Mouse (Mus musculus) limb, embryonic 11.5 days (tissue): Measurements from ENCODE around the gene Lpcat3. TPM values are rescaled to one million over a fixed set of nuclear protein-coding genes. Genes with fewer than 3 reads are reported as not detected.

Experiments
- ATAC-seq: fragments of 200-750 bp; cut with Nextera tagmentation; 2 replicates; pipeline ENCODE4 v1.8.0; 2017; ENCODE audit warnings: low read depth; ENCODE audit not compliant: insufficient number of reproducible peaks, low FRiP score, low TSS enrichment
- DNase-seq: peaks from one replicate; pipeline ENCODE4 v3.0.0-alpha.2; 2015; ENCODE audit warnings: low spot score
- H3K27ac ChIP-seq: fragments of 300-500 bp; sonication (generic); replicated peaks from 2 replicates; pipeline ENCODE4 v1.5.1; 2014; ENCODE audit warnings: low read depth, mild to moderate bottlenecking, low read length
- H3K27me3 ChIP-seq: fragments of 300-500 bp; sonication (generic); 2 replicates; pipeline ENCODE4 v1.6.1; 2014; ENCODE audit warnings: mild to moderate bottlenecking, low read length, mixed read lengths; ENCODE audit not compliant: control insufficient read depth, insufficient read depth
- H3K36me3 ChIP-seq: fragments of 300-500 bp; sonication (generic); 2 replicates; pipeline ENCODE4 v1.6.1; 2014; ENCODE audit warnings: mild to moderate bottlenecking, low read length, moderate library complexity, mixed read lengths; ENCODE audit not compliant: control insufficient read depth, insufficient read depth
- H3K4me1 ChIP-seq: fragments of 300-500 bp; sonication (generic); 2 replicates; pipeline ENCODE4 v1.6.1; 2014; ENCODE audit warnings: low read length, mixed read lengths; ENCODE audit not compliant: control insufficient read depth, insufficient read depth
- H3K4me2 ChIP-seq: fragments of 300-500 bp; sonication (generic); 2 replicates; pipeline ENCODE4 v1.6.1; 2014; ENCODE audit warnings: low read depth, mild to moderate bottlenecking, moderate library complexity; ENCODE audit not compliant: severe bottlenecking
- H3K4me3 ChIP-seq: fragments of 300-500 bp; sonication (generic); 2 replicates; pipeline ENCODE4 v1.5.1; 2014; ENCODE audit warnings: low read depth, low read length
- H3K9ac ChIP-seq: fragments of 300-500 bp; sonication (generic); 2 replicates; pipeline ENCODE4 v1.6.1; 2014; ENCODE audit warnings: mild to moderate bottlenecking, low read length
- H3K9me3 ChIP-seq: fragments of 300-500 bp; sonication (generic); 2 replicates; pipeline ENCODE4 v1.6.1; 2016; ENCODE audit warnings: low read length; ENCODE audit not compliant: control insufficient read depth
- WGBS: fragments of 180-500 bp; shearing (Covaris S2); extraction: QIAGEN DNeasy Blood & Tissue Kit; methylation state at CpG from one replicate; pipeline ENCODE4 v1.1.7; 2014; 5-methylcytosine and 5-hydroxymethylcytosine counted together
- microRNA counts: library from miRNA; unstranded; fragments of <30 nt; microRNA quantifications from one replicate; lab custom pipeline; 2016
- microRNA-seq: library from miRNA; unstranded; fragments of <30 nt; microRNA quantifications from one replicate; pipeline ENCODE4, GENCODE M21; 2016
- polyA plus RNA-seq: library from polyadenylated mRNA; unstranded; fragments of >200 nt; fragmentation: Nextera tagmentation; extraction: Ambion mirVana; gene quantifications from 2 replicates; pipeline ENCODE4 v1.2.1, GENCODE M21; 2014

The Lpcat3 gene
- polyA plus RNA-seq, 1 experiment from 2014 or later = 46.1 TPM

DNA sequence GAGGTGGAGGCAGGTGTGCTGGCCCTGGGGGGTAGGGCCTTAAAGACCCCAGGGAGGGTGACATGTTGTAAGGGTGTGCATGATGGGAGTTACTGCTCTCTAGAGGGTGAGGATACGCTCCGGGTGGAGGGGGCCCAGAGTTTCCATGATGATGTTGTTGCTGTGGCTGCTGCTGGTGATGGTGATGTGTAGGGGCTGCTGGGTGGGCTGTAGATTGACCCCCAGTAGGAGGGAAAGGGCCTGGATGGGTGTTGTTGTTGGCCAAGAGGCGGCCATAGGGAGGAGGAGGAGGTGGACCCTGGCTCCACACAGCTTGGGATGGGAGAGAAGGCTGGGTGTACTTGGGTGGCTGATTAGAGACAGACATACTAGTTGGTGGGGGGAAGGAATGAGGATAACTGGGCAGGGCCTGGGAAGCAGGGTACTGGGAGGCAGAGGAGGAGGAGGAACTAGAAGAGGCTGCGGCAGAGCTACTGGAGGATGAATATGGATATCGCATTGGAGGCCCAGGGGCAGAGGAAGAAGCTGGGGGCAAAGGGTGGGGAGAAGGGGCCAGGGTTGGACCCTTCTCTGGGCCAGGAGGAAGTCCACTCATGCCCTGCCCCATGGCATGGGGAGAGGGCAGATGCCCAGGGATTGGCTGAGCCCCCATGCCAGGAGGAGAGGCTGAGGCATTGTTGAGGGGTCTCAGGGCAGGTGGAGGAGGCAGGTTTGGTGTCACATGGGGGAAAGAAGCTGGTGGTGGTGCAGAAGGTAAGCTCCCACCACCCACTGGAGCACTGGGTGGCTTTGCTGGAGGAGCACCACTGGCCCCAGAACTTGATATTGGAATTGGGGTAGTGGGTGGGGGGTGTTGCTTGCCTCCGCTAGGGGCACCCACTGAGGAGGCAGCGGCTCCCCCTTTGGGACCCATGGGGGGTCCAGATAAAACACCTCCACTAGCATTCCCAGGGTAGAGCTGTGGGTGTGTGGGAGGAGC, 84.1 kb downstream of the Lpcat3 start:
- DNase-seq (no peak), ATAC-seq (no peak)
- Histone ChIP-seq H3K4me1 (peaks cover 23% of the 10 kb centered on the region), H3K4me2 (peak overlapping the region; percentile 97), H3K36me3 (peaks cover 32% of the 10 kb centered on the region), H3K27me3 (no peaks in the 10 kb centered on the region), H3K4me3 (no peak overlapping the region; the same call in 1 of the 2 replicates), H3K27ac (no peak overlapping the region), H3K9ac (peak overlapping the region; percentile 84; the same call in 1 of the 2 replicates), H3K9me3 (no peaks in the 10 kb centered on the region)
- WGBS = 93% methylated on average over 7 of the region's 7 CpGs

DNA sequence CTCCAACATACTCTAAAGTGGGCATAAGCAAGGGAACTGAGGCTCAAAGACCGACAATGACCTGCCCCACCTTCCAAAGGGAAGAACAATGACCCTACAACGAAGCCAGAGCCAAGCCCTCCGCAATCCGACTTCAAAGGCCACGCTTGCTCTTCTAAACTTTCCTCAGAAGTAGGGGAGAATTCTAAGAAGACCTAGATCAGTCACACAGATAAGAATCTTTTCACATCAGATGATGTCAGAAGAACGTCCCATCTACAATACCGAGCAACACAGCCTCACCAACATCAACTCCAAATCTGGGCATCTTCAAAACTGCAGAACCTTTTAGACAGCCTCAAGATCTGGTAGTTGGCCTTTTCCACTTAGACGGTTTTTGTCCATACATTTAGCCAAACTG, 87.6 kb downstream of the Lpcat3 start:
- Histone ChIP-seq H3K4me2 (no peak overlapping the region), H3K36me3 (peaks cover 22% of the 10 kb centered on the region), H3K4me1 (peaks cover 27% of the 10 kb centered on the region), H3K9ac (no peak overlapping the region), H3K9me3 (no peaks in the 10 kb centered on the region), H3K27me3 (no peaks in the 10 kb centered on the region), H3K27ac (no peak overlapping the region), H3K4me3 (no peak overlapping the region)
- WGBS = 86% methylated on average over 8 of the region's 8 CpGs
- ATAC-seq = no peak
- no peak for DNase-seq

DNA sequence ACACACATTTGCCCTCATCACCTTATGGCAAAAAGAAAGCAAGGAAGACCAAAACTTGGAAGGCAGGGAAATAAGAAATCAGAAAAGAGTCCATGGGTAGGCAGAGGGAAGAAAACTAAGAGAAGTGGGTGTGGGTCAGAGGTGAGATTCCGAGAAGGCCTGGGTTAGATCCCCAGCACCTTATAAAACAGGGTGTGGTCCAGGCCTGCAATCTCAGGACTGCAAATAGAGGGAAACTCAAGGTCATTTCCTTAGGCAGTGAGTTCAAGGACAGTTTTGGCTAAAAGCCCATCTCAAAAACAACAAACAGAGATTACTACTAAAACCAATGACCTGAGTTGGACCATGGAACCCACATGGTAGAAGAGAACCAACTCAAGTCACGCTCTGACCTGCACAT, 91.0 kb downstream of the Lpcat3 start:
- H3K4me2 ChIP-seq = no peak overlapping the region

More for the DNA sequence above, 91.0 kb downstream of the Lpcat3 start:
- peaks cover 7% of the 10 kb centered on the region; the same call in 1 of the 2 replicates for H3K36me3 ChIP-seq
- H3K27ac ChIP-seq = no peak overlapping the region
- H3K4me3 ChIP-seq = no peak overlapping the region
- no peaks in the 10 kb centered on the region for H3K27me3 ChIP-seq
- peaks cover 28% of the 10 kb centered on the region for H3K4me1 ChIP-seq
- no peaks in the 10 kb centered on the region for H3K9me3 ChIP-seq
- no peak overlapping the region for H3K9ac ChIP-seq
- DNase-seq (no peak), ATAC-seq (no peak)
- 88% methylated on average over 2 of the region's 2 CpGs for WGBS

MicroRNA genes within 50 kb of the gene (microRNA counts, 519-probe panel; counts per million panel counts)
- microRNA mmu-miR-141 (lab: Ali Mortazavi, UCI) (777 counts per million, percentile 3 among the panel's probes with 10 or more counts), microRNA mmu-miR-200c (lab: Ali Mortazavi, UCI) (3,983 counts per million, percentile 57 among the panel's probes with 10 or more counts)

Small RNA genes lying within 50 kb of the gene (microRNA-seq; reads per million reads assigned to microRNA genes)
- 218 reads per million, percentile 59 among the genes with 10 or more reads in this experiment for gene Mir141
- 1,614 reads per million, percentile 79 among the genes with 10 or more reads in this experiment for gene Mir200c

Other genes starting within 250 kb of the Lpcat3 start
- gene Pex5, start 248.0 kb upstream of the Lpcat3 start, polyA plus RNA-seq = 35.9 and 40.5 TPM in 2 replicates
- 4.3 and 4.4 TPM in 2 replicates for gene Clstn3, start 198.2 kb upstream of the Lpcat3 start, polyA plus RNA-seq
- 0.33 and 0.47 TPM in 2 replicates for gene C1rl, start 169.9 kb upstream of the Lpcat3 start, polyA plus RNA-seq
- gene C1ra, start 150.6 kb upstream of the Lpcat3 start, polyA plus RNA-seq = 0.19 and 0.23 TPM in 2 replicates
- gene C1s1, start 120.7 kb upstream of the Lpcat3 start, polyA plus RNA-seq = 0.41 and 0.50 TPM in 2 replicates
- not detected in 2 replicates for gene C1rb, start 92.7 kb upstream of the Lpcat3 start, polyA plus RNA-seq
- gene C1s2, start 26.9 kb upstream of the Lpcat3 start, polyA plus RNA-seq = not detected in 2 replicates
- gene Emg1, start 49.2 kb downstream of the Lpcat3 start, polyA plus RNA-seq = 244 and 253 TPM in 2 replicates
- 424 and 427 TPM in 2 replicates for gene Phb2, start 49.3 kb downstream of the Lpcat3 start, polyA plus RNA-seq
- 7.8 and 8.7 TPM in 2 replicates for gene Ptpn6, start 75.7 kb downstream of the Lpcat3 start, polyA plus RNA-seq
- gene Grcc10, start 78.3 kb downstream of the Lpcat3 start, polyA plus RNA-seq = 491 and 549 TPM in 2 replicates
- 0.13 TPM in 1 of 2 replicates, not detected in the other for gene Gm45234, start 93.0 kb downstream of the Lpcat3 start, polyA plus RNA-seq
- 13.1 and 14.0 TPM in 2 replicates for gene Atn1, start 93.5 kb downstream of the Lpcat3 start, polyA plus RNA-seq
- 1.8 and 3.0 TPM in 2 replicates for gene Eno2, start 106.6 kb downstream of the Lpcat3 start, polyA plus RNA-seq
- 0.91 and 1.0 TPM in 2 replicates for gene Lrrc23, start 116.7 kb downstream of the Lpcat3 start, polyA plus RNA-seq
- 5.3 and 5.5 TPM in 2 replicates for gene Spsb2, start 145.6 kb downstream of the Lpcat3 start, polyA plus RNA-seq
- gene Tpi1, start 151.3 kb downstream of the Lpcat3 start, polyA plus RNA-seq = 724 and 825 TPM in 2 replicates
- 152 and 153 TPM in 2 replicates for gene Usp5, start 166.5 kb downstream of the Lpcat3 start, polyA plus RNA-seq
- gene Cdca3, start 166.5 kb downstream of the Lpcat3 start, polyA plus RNA-seq = 243 and 249 TPM in 2 replicates
- 0.40 and 0.43 TPM in 2 replicates for gene Gnb3, start 177.2 kb downstream of the Lpcat3 start, polyA plus RNA-seq
- 23.1 and 25.4 TPM in 2 replicates for gene P3h3, start 194.7 kb downstream of the Lpcat3 start, polyA plus RNA-seq
- gene Gpr162, start 201.0 kb downstream of the Lpcat3 start, polyA plus RNA-seq = 0.92 and 0.98 TPM in 2 replicates
- 0.06 TPM in 1 of 2 replicates, not detected in the other for gene Cd4, start 225.2 kb downstream of the Lpcat3 start, polyA plus RNA-seq
- 0.88 and 1.4 TPM in 2 replicates for gene Lag3, start 248.7 kb downstream of the Lpcat3 start, polyA plus RNA-seq